Mouse (Mus musculus): Measurements from ENCODE around the gene Defb20. TPM values are rescaled to one million over a fixed set of nuclear protein-coding genes. Genes with fewer than 3 reads are reported as not detected.

Gene Defb20
- polyA plus RNA-seq, 1 experiment from 2014 or later, result not detected

DNA sequence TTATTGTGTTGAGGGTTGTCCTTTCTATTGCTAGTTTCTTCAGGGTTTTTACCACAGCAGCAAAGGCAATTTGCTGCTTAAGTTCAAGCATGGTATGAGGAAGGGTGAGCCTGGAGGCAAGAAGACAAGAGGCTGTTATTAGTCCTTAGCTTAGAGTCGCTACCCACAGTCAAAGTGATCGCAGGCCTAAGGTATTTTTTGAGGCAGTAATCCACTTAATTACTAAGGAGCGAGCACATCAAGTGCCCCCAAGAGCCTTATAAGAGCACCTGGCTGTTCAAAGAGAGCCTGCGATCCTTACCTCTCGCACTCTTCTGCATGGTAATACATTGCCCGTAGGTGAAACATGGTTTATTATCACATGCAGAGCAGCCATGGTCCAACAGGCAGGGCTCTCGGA is 4.9 kb downstream of the Defb20 start:
- no peaks in the 10 kb centered on the region for H3K36me3 ChIP-seq (ENCODE audit: control insufficient read depth, insufficient read depth, low read length)
- H3K4me1 ChIP-seq (ENCODE audit: control insufficient read depth, insufficient read depth, low read length), result no peaks in the 10 kb centered on the region
- H3K27ac ChIP-seq (ENCODE audit: low read length), result no peak overlapping the region
- 86% methylated on average over 7 of the region's 7 CpGs for WGBS
- ATAC-seq, result no peak
- no peak overlapping the region for H3K4me3 ChIP-seq (ENCODE audit: low read depth, low read length)
- no peak overlapping the region for H3K4me2 ChIP-seq (ENCODE audit: low read length)
- no peak overlapping the region for H3K9ac ChIP-seq (ENCODE audit: low read depth, low read length)
- H3K9me3 ChIP-seq (replicated peaks; ENCODE audit: control insufficient read depth, low read length, poor library complexity, severe bottlenecking), result no peaks in the 10 kb centered on the region
- H3K27me3 ChIP-seq (ENCODE audit: control insufficient read depth, insufficient read depth, low read depth, low read length), result no peaks in the 10 kb centered on the region

- WGBS, result 64% methylated on average over 2 of the region's 2 CpGs
- Histone ChIP-seq H3K4me3 (ENCODE audit: low read depth, low read length) (no peak overlapping the region), H3K9me3 (replicated peaks; ENCODE audit: control insufficient read depth, low read length, poor library complexity, severe bottlenecking) (no peaks in the 10 kb centered on the region), H3K27ac (ENCODE audit: low read length) (no peak overlapping the region), H3K36me3 (ENCODE audit: control insufficient read depth, insufficient read depth, low read length) (no peaks in the 10 kb centered on the region), H3K27me3 (ENCODE audit: control insufficient read depth, insufficient read depth, low read depth, low read length) (no peaks in the 10 kb centered on the region), H3K9ac (ENCODE audit: low read depth, low read length) (no peak overlapping the region), H3K4me2 (ENCODE audit: low read length) (no peak overlapping the region), H3K4me1 (ENCODE audit: control insufficient read depth, insufficient read depth, low read length) (no peaks in the 10 kb centered on the region)
- no peak for ATAC-seq
Measured at GRCm38 (mm10) chr2:152487024-152487423, 10.2 kb downstream of the Defb20 start.

DNA sequence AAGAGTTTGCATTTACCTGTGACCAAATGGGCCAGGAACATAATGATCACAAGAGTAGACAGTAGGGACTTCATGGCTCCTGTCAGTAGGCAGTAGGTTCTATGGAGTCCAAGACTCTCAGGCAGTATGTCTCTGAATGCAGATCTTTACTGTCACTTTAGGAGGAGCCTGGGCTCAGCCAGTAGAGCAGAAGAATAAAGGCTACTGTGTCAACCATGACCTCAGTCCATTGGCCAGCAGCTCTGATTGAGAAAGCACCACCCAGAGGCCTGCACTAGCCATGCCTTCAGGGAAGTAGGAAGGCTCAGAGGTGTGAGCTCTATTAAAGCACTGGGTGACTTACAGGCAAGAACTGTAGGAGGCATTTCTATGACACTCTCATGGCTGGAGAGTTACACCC is 13.2 kb downstream of the Defb20 start, which contains the start of gene Defb22:
Gene Defb22 (minus strand): TSS at position 101 of the 400 bp plus-strand sequence.
- ATAC-seq, result no peak
- Histone ChIP-seq H3K36me3 (ENCODE audit: control insufficient read depth, insufficient read depth, low read length) (no peaks in the 10 kb centered on the region), H3K4me3 (ENCODE audit: low read depth, low read length) (no peak within 1 kb of the TSS), H3K27ac (ENCODE audit: low read length) (no peak within 1 kb of the TSS), H3K4me2 (ENCODE audit: low read length) (no peak within 1 kb of the TSS), H3K4me1 (ENCODE audit: control insufficient read depth, insufficient read depth, low read length) (no peaks in the 10 kb centered on the region), H3K27me3 (ENCODE audit: control insufficient read depth, insufficient read depth, low read depth, low read length) (no peaks in the 10 kb centered on the region), H3K9ac (ENCODE audit: low read depth, low read length) (no peak within 1 kb of the TSS), H3K9me3 (replicated peaks; ENCODE audit: control insufficient read depth, low read length, poor library complexity, severe bottlenecking) (no peaks in the 10 kb centered on the region)

DNA sequence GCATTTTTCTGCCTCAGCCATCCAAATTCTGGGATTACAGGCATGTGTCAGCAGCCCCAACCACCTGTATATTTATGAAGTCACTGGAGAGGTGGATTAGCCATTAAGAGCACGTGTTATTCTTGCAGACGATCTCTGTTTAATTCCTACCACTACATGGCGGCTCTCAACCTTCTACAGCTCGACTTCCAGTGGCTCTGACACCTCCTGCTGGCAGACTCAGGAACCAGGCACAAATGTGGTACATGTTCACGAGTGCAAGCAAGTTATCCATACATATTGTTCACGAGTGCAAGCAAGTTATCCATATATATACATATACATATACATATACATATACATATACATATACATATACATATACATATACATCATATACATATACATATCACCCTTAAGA is 16.3 kb downstream of the Defb20 start:
- ATAC-seq, result no peak
- no peaks in the 10 kb centered on the region for H3K36me3 ChIP-seq (ENCODE audit: control insufficient read depth, insufficient read depth, low read length)
- 77% methylated on average over 6 of the region's 6 CpGs for WGBS
- no peak overlapping the region for H3K4me2 ChIP-seq (ENCODE audit: low read length)
- no peak overlapping the region for H3K4me3 ChIP-seq (ENCODE audit: low read depth, low read length)
- no peak overlapping the region for H3K27ac ChIP-seq (ENCODE audit: low read length)
- no peaks in the 10 kb centered on the region for H3K9me3 ChIP-seq (replicated peaks; ENCODE audit: control insufficient read depth, low read length, poor library complexity, severe bottlenecking)
- no peaks in the 10 kb centered on the region for H3K27me3 ChIP-seq (ENCODE audit: control insufficient read depth, insufficient read depth, low read depth, low read length)
- H3K4me1 ChIP-seq (ENCODE audit: control insufficient read depth, insufficient read depth, low read length), result no peaks in the 10 kb centered on the region
- H3K9ac ChIP-seq (ENCODE audit: low read depth, low read length), result no peak overlapping the region

DNA sequence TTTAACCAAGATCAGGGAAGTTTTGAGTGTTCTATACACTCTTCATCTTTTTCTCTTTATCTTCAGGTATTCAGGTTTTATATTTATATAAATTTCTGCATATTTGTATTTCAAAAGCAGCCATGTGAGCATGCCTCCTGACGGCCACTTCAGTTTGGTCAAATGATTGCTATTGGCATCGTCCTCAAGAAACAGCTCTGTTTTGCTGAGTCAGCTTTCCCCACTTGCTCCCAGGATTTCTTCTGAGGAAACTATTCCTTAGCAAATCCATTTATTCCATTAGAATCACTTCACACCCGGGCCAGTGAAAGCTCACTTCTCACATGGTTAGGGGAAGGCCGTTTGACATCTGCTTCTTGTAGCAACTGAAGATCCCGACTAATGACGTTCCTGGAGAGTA is 21.2 kb downstream of the Defb20 start:
- 84% methylated on average over 6 of the region's 6 CpGs for WGBS
- no peaks in the 10 kb centered on the region for H3K27me3 ChIP-seq (ENCODE audit: control insufficient read depth, insufficient read depth, low read depth, low read length)
- no peaks in the 10 kb centered on the region for H3K4me1 ChIP-seq (ENCODE audit: control insufficient read depth, insufficient read depth, low read length)
- H3K4me3 ChIP-seq (ENCODE audit: low read depth, low read length), result no peak overlapping the region
- H3K9me3 ChIP-seq (replicated peaks; ENCODE audit: control insufficient read depth, low read length, poor library complexity, severe bottlenecking), result no peaks in the 10 kb centered on the region
- H3K4me2 ChIP-seq (ENCODE audit: low read length), result no peak overlapping the region
- no peak overlapping the region for H3K27ac ChIP-seq (ENCODE audit: low read length)
- ATAC-seq, result no peak
- no peaks in the 10 kb centered on the region for H3K36me3 ChIP-seq (ENCODE audit: control insufficient read depth, insufficient read depth, low read length)
- no peak overlapping the region for H3K9ac ChIP-seq (ENCODE audit: low read depth, low read length)

GRCm38 (mm10) chr2:152500204-152500862 is 23.5 kb downstream of the Defb20 start:
- Histone ChIP-seq H3K4me2 (ENCODE audit: low read length) (no peak overlapping the region), H3K36me3 (ENCODE audit: control insufficient read depth, insufficient read depth, low read length) (no peaks in the 10 kb centered on the region), H3K9ac (ENCODE audit: low read depth, low read length) (no peak overlapping the region), H3K27me3 (ENCODE audit: control insufficient read depth, insufficient read depth, low read depth, low read length) (no peaks in the 10 kb centered on the region), H3K4me1 (ENCODE audit: control insufficient read depth, insufficient read depth, low read length) (no peaks in the 10 kb centered on the region), H3K9me3 (replicated peaks; ENCODE audit: control insufficient read depth, low read length, poor library complexity, severe bottlenecking) (no peaks in the 10 kb centered on the region), H3K27ac (ENCODE audit: low read length) (no peak overlapping the region), H3K4me3 (ENCODE audit: low read depth, low read length) (no peak overlapping the region)
- ATAC-seq, result no peak
- WGBS, result 81% methylated on average over 7 of the region's 7 CpGs

DNA sequence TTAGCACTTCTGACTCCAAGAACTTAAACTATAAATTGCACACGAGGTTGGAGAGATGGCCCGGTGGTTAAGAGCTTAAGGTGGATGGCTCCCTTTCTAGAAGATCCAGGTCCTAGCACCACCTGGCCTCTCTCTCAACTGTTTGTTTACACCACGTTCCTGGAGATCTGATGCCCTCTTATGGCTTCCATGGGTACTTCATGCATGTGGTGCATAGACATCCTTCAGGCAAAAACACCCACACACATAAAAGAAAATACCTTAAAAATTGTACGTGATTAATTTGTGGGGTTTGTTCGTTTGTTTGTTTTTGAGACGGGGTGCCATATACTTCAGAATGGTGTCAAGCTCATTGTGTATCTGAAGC is 24.0 kb downstream of the Defb20 start:
- H3K9me3 ChIP-seq (replicated peaks; ENCODE audit: control insufficient read depth, low read length, poor library complexity, severe bottlenecking), result no peaks in the 10 kb centered on the region
- no peak overlapping the region for H3K4me2 ChIP-seq (ENCODE audit: low read length)
- H3K36me3 ChIP-seq (ENCODE audit: control insufficient read depth, insufficient read depth, low read length), result no peaks in the 10 kb centered on the region
- no peaks in the 10 kb centered on the region for H3K4me1 ChIP-seq (ENCODE audit: control insufficient read depth, insufficient read depth, low read length)
- no peak overlapping the region for H3K27ac ChIP-seq (ENCODE audit: low read length)
- ATAC-seq, result no peak
- H3K27me3 ChIP-seq (ENCODE audit: control insufficient read depth, insufficient read depth, low read depth, low read length), result no peaks in the 10 kb centered on the region
- no peak overlapping the region for H3K4me3 ChIP-seq (ENCODE audit: low read depth, low read length)
- 82% methylated on average over 6 of the region's 6 CpGs for WGBS
- H3K9ac ChIP-seq (ENCODE audit: low read depth, low read length), result no peak overlapping the region

DNA sequence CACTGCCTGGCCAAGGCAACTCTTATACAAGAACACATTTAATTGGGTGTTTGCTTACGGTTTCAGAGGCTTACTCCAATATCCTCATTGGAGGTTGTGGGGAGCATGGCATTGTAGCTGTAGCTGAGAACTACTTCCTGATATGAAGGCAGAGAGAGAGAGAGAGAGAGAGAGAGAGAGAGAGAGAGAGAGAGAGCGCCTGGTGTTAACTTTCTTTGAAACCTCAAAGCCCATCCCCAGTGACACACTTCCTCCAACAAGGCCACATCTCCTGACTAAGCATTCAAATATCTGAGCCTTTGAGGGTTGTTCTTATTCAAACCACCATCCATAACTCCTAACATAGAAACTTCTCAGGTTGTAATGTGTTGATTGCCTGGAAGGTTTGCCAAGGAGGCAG is 27.1 kb downstream of the Defb20 start:
- no peak overlapping the region for H3K27ac ChIP-seq (ENCODE audit: low read length)
- no peak for ATAC-seq
- no peaks in the 10 kb centered on the region for H3K36me3 ChIP-seq (ENCODE audit: control insufficient read depth, insufficient read depth, low read length)
- H3K4me1 ChIP-seq (ENCODE audit: control insufficient read depth, insufficient read depth, low read length), result no peaks in the 10 kb centered on the region
- H3K4me3 ChIP-seq (ENCODE audit: low read depth, low read length), result no peak overlapping the region
- H3K27me3 ChIP-seq (ENCODE audit: control insufficient read depth, insufficient read depth, low read depth, low read length), result no peaks in the 10 kb centered on the region
- H3K9ac ChIP-seq (ENCODE audit: low read depth, low read length), result no peak overlapping the region
- no peaks in the 10 kb centered on the region for H3K9me3 ChIP-seq (replicated peaks; ENCODE audit: control insufficient read depth, low read length, poor library complexity, severe bottlenecking)
- H3K4me2 ChIP-seq (ENCODE audit: low read length), result no peak overlapping the region
- 88% methylated on average over 2 of the region's 2 CpGs for WGBS

DNA sequence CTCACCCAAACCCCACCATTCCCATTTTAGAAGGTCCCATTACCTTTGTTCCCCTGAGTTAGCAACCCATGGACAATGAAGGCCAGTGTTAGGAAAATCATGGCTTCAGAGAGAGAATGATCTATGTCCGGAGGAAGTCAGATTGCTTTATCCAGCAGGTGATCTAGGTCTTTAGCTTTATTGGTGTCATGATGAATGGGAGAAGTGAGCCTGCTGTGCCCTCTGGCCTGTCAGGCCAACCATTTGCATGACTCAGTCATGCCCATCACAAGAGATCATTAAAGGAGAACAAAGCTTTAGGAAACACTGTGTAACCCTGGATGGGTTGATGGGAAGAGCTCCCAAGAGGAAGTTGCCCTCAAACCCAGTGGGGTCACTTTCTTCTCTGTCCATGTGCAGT is 34.7 kb downstream of the Defb20 start, which contains the start of gene Defb26:
Gene Defb26 (minus strand): TSS at position 101 of the 400 bp plus-strand sequence.
- WGBS, result 71% methylated on average over 1 of the region's 1 CpGs
- Histone ChIP-seq H3K9me3 (replicated peaks; ENCODE audit: control insufficient read depth, low read length, poor library complexity, severe bottlenecking) (no peaks in the 10 kb centered on the region), H3K36me3 (ENCODE audit: control insufficient read depth, insufficient read depth, low read length) (no peaks in the 10 kb centered on the region), H3K9ac (ENCODE audit: low read depth, low read length) (no peak within 1 kb of the TSS), H3K4me2 (ENCODE audit: low read length) (no peak within 1 kb of the TSS), H3K4me1 (ENCODE audit: control insufficient read depth, insufficient read depth, low read length) (no peaks in the 10 kb centered on the region), H3K27me3 (ENCODE audit: control insufficient read depth, insufficient read depth, low read depth, low read length) (no peaks in the 10 kb centered on the region), H3K4me3 (ENCODE audit: low read depth, low read length) (no peak within 1 kb of the TSS), H3K27ac (ENCODE audit: low read length) (no peak within 1 kb of the TSS)
- ATAC-seq, result no peak
